Mouse (Mus musculus) granulocyte monocyte progenitor cell, adult 5-6 weeks (primary cell): ENCODE measurements around the gene Ssxb9. TPM values are rescaled to one million over a fixed set of nuclear protein-coding genes. Genes with fewer than 3 reads are reported as not detected.
"Not testable (repeated sequence)": the region's sequence is repeated elsewhere in the genome, so short reads cannot be mapped to it uniquely, and the experiment has no call there.

Source experiments
- ATAC-seq: replicated peaks from 2 replicates; pipeline ENCODE4 v1.8.0; 2016; ENCODE audit warnings: mild to moderate bottlenecking, moderate TSS enrichment, inconsistent platforms; ENCODE audit not compliant: poor library complexity, severe bottlenecking
- total RNA-seq, 2 experiments: library from RNA; stranded (forward) in 1 of 2; stranded (reverse) in 1 of 2; fragments of 200-712, 200-1000 nt in 1 of 2; fragments of >200 nt in 1 of 2; fragmentation: Nextera tagmentation in 1 of 2; gene quantifications; 2 replicates each; pipeline ENCODE4 v1.2.3; 2014 to 2017

Gene Ssxb9
- total RNA-seq (2014; fragmentation: Nextera tagmentation) (not detected in 2 replicates), total RNA-seq (2017) (not detected in 2 replicates)

DNA sequence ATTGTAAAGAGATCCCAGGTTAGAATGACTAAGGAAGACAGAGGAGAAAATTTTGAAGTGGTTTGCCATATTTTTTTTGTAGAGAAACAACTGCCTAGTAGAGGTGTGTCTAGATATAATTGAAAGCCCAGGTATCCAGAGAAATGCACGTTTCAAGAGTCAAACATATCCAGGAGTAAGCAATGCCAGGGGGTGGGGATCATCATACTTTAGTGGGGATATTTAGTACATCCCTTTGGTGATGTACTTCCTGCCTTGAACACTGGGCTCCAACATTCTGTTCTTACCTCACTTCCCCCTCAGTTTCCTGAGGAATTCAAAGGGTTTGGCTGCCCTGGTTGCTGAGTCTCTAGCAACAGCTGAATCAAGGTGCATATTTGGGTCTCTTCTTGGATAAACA, at the start of gene Ssxb9:
Gene Ssxb9, plus strand, starts transcription at position 301 of the 400 bp plus-strand sequence.
- not testable (repeated sequence) for ATAC-seq

- no peak for ATAC-seq
These were observed 39.7 kb upstream of the Ssxb9 start, which contains the start of gene Ssxb10 for GRCm38 (mm10) chrX:8327124-8327523. Gene Ssxb10 (plus strand): TSS chrX:8327424.

GRCm38 (mm10) chrX:8413005-8413404, 46.2 kb downstream of the Ssxb9 start, which contains the start of gene Ssxb1:
Gene Ssxb1 (plus strand): TSS chrX:8413305.
- ATAC-seq = not testable (repeated sequence)

Other genes starting within 250 kb of the Ssxb9 start
- gene Wdr13, start 234.1 kb upstream of the Ssxb9 start, total RNA-seq (2014; fragmentation: Nextera tagmentation) = 25.6 and 30.5 TPM in 2 replicates
- gene Wdr13, start 234.1 kb upstream of the Ssxb9 start, total RNA-seq (2017) = 15.6 and 17.4 TPM in 2 replicates
- gene Rbm3, start 221.1 kb upstream of the Ssxb9 start, total RNA-seq (2014; fragmentation: Nextera tagmentation) = 877 and 914 TPM in 2 replicates
- gene Rbm3, start 221.1 kb upstream of the Ssxb9 start, total RNA-seq (2017) = 1,015 and 1,242 TPM in 2 replicates
- 6.7 and 10.8 TPM in 2 replicates for gene Tbc1d25, start 190.8 kb upstream of the Ssxb9 start, total RNA-seq (2014; fragmentation: Nextera tagmentation)
- 4.1 and 4.4 TPM in 2 replicates for gene Tbc1d25, start 190.8 kb upstream of the Ssxb9 start, total RNA-seq (2017)
- gene Ebp, start 173.5 kb upstream of the Ssxb9 start, total RNA-seq (2014; fragmentation: Nextera tagmentation) = 69.1 and 79.2 TPM in 2 replicates
- gene Ebp, start 173.5 kb upstream of the Ssxb9 start, total RNA-seq (2017) = 67.8 and 107 TPM in 2 replicates
- gene Porcn, start 160.5 kb upstream of the Ssxb9 start, total RNA-seq (2014; fragmentation: Nextera tagmentation) = not detected in 2 replicates
- not detected in 2 replicates for gene Porcn, start 160.5 kb upstream of the Ssxb9 start, total RNA-seq (2017)
- 32.7 and 34.2 TPM in 2 replicates for gene Ftsj1, start 114.6 kb upstream of the Ssxb9 start, total RNA-seq (2014; fragmentation: Nextera tagmentation)
- 20.5 and 37.1 TPM in 2 replicates for gene Ftsj1, start 114.6 kb upstream of the Ssxb9 start, total RNA-seq (2017)
- gene Slc38a5, start 95.8 kb upstream of the Ssxb9 start, total RNA-seq (2014; fragmentation: Nextera tagmentation) = 0.32 TPM in 1 of 2 replicates, not detected in the other
- 0.26 TPM in 1 of 2 replicates, not detected in the other for gene Slc38a5, start 95.8 kb upstream of the Ssxb9 start, total RNA-seq (2017)
- not detected in 2 replicates for gene Ssxb10, start 39.6 kb upstream of the Ssxb9 start, total RNA-seq (2014; fragmentation: Nextera tagmentation)
- gene Ssxb10, start 39.6 kb upstream of the Ssxb9 start, total RNA-seq (2017) = not detected in 2 replicates
- gene Ssxb1, start 46.3 kb downstream of the Ssxb9 start, total RNA-seq (2014; fragmentation: Nextera tagmentation) = not detected in 2 replicates
- not detected in 2 replicates for gene Ssxb1, start 46.3 kb downstream of the Ssxb9 start, total RNA-seq (2017)
- gene Ssxb2, start 94.7 kb downstream of the Ssxb9 start, total RNA-seq (2014; fragmentation: Nextera tagmentation) = not detected in 2 replicates
- gene Ssxb2, start 94.7 kb downstream of the Ssxb9 start, total RNA-seq (2017) = not detected in 2 replicates
- not detected in 2 replicates for gene Gm14459, start 158.0 kb downstream of the Ssxb9 start, total RNA-seq (2014; fragmentation: Nextera tagmentation)
- gene Gm14459, start 158.0 kb downstream of the Ssxb9 start, total RNA-seq (2017) = not detected in 2 replicates
- gene Ssxb6, start 181.3 kb downstream of the Ssxb9 start, total RNA-seq (2014; fragmentation: Nextera tagmentation) = not detected in 2 replicates
- not detected in 2 replicates for gene Ssxb6, start 181.3 kb downstream of the Ssxb9 start, total RNA-seq (2017)
- not detected in 2 replicates for gene Ssxb3, start 224.8 kb downstream of the Ssxb9 start, total RNA-seq (2014; fragmentation: Nextera tagmentation)
- gene Ssxb3, start 224.8 kb downstream of the Ssxb9 start, total RNA-seq (2017) = not detected in 2 replicates